Mouse (Mus musculus) intestine, embryonic 15.5 days (tissue): ENCODE data around the gene Ubfd1. TPM values are rescaled to one million over a fixed set of nuclear protein-coding genes. Genes with fewer than 3 reads are reported as not detected.
A peak's percentile ranks its signal among the peaks of the same experiment; 100 is the strongest.
"Not testable (repeated sequence)": the region's sequence is repeated elsewhere in the genome, so short reads cannot be mapped to it uniquely, and the experiment has no call there.

Experiments
- ATAC-seq: fragments of 200-750 bp; cut with Nextera tagmentation; 2 replicates; pipeline ENCODE4 v1.8.0; 2017; ENCODE audit warnings: moderate TSS enrichment, moderate library complexity
- H3K27ac ChIP-seq: fragments of 300-500 bp; sonication (generic); 2 replicates; pipeline ENCODE4 v1.5.1; 2015; ENCODE audit warnings: mild to moderate bottlenecking, inconsistent platforms
- H3K27me3 ChIP-seq: fragments of 300-500 bp; sonication (generic); replicated peaks from 2 replicates; pipeline ENCODE4 v1.6.1; 2015; ENCODE audit warnings: inconsistent platforms
- H3K36me3 ChIP-seq: fragments of 300-500 bp; sonication (generic); 2 replicates; pipeline ENCODE4 v1.6.1; 2015; ENCODE audit warnings: inconsistent platforms
- H3K4me1 ChIP-seq: fragments of 300-500 bp; sonication (generic); replicated peaks from 2 replicates; pipeline ENCODE4 v1.6.1; 2015; ENCODE audit warnings: inconsistent platforms
- H3K4me2 ChIP-seq: fragments of 300-500 bp; sonication (generic); replicated peaks from 2 replicates; pipeline ENCODE4 v1.6.1; 2015; ENCODE audit warnings: mild to moderate bottlenecking, inconsistent platforms
- H3K4me3 ChIP-seq: fragments of 300-500 bp; sonication (generic); replicated peaks from 2 replicates; pipeline ENCODE4 v1.5.1; 2015; ENCODE audit warnings: inconsistent platforms
- H3K9ac ChIP-seq: fragments of 300-500 bp; sonication (generic); 2 replicates; pipeline ENCODE4 v1.6.1; 2015; ENCODE audit warnings: inconsistent platforms
- H3K9me3 ChIP-seq: fragments of 300-500 bp; sonication (generic); 2 replicates; pipeline ENCODE4 v1.6.1; 2016; ENCODE audit warnings: inconsistent platforms
- whole genome bisulfite sequencing: fragments of 180-500 bp; shearing (Covaris S2); methylation state at CpG from one replicate; pipeline ENCODE4 v1.1.7; 2015; 5-methylcytosine and 5-hydroxymethylcytosine counted together
- polyA plus RNA-seq: library from polyadenylated mRNA; unstranded; fragments of >200 nt; fragmentation: Nextera tagmentation; extraction: Ambion mirVana; gene quantifications from 2 replicates; pipeline ENCODE4 v1.2.1, GENCODE M21; 2015

Ubfd1 gene
- polyA plus RNA-seq, 1 experiment from 2014 or later = 58.7 TPM

DNA sequence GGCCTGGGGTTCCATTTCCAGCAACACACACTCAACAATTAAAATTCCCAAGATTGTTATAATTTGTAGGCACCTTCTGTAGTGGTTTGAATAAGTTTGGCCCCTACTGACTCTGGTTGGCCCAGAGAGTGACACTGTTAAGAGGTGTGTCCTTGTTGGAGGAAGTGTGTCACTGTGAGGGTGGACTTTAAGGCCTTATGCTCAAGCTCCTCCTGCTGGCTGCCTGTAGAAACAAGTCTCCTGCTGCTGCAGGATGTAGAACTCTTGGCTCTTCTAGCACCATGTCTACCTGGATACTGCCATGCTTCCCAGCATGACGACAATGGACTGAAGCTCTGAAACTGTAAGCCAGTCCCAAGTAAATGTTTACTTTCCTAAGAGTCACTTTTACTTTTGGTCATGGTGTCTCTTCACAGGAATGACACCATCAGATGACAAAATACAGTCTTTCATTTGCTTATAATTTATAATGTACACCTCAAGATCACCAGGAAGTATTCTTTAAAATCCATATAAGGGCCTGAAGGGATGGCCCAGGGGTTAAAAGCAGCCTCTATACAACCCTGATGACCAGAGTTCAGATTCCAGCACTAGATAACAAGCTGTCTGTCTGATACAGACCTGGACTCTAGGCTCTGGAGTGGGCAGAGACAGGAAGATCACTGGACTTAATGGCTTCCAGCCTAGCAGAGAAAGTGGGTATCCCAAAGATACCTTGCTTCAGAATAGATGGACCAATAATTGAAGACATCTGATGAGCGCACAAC is 27.8 kb downstream of the Ubfd1 start:
- Histone ChIP-seq H3K27me3 (no peaks in the 10 kb centered on the region), H3K9ac (no peak overlapping the region), H3K4me1 (0 out of 2 replicates have a peak, but pooled peaks cover 3% of the 10 kb centered on the region), H3K9me3 (no peaks in the 10 kb centered on the region), H3K4me3 (no peak overlapping the region), H3K4me2 (no peak overlapping the region), H3K36me3 (peaks cover 47% of the 10 kb centered on the region), H3K27ac (no peak overlapping the region)
- 0 out of 2 replicates have a peak, but pooled peaks have one; percentile 21 for ATAC-seq
- WGBS = 94% methylated on average over 2 of the region's 2 CpGs

- H3K9ac ChIP-seq = no peak overlapping the region
- H3K36me3 ChIP-seq = peaks cover 27% of the 10 kb centered on the region
- H3K9me3 ChIP-seq = no peaks in the 10 kb centered on the region
- H3K27me3 ChIP-seq = no peaks in the 10 kb centered on the region
- no peak for ATAC-seq
- H3K4me1 ChIP-seq = peaks cover 9% of the 10 kb centered on the region
- WGBS = 83% methylated on average over 3 of the region's 3 CpGs
- no peak overlapping the region for H3K27ac ChIP-seq
- no peak overlapping the region for H3K4me2 ChIP-seq
- H3K4me3 ChIP-seq = no peak overlapping the region
Measured at GRCm38 (mm10) chr7:122098009-122098408, 31.0 kb downstream of the Ubfd1 start.

GRCm38 (mm10) chr7:122099222-122099621 is 32.2 kb downstream of the Ubfd1 start:
- H3K4me3 ChIP-seq = no peak overlapping the region
- no peak overlapping the region for H3K4me2 ChIP-seq
- H3K4me1 ChIP-seq = peaks cover 9% of the 10 kb centered on the region
- H3K9me3 ChIP-seq = no peaks in the 10 kb centered on the region
- ATAC-seq = no peak
- no peak overlapping the region for H3K9ac ChIP-seq
- H3K36me3 ChIP-seq = peaks cover 27% of the 10 kb centered on the region
- no peak overlapping the region for H3K27ac ChIP-seq
- no peaks in the 10 kb centered on the region for H3K27me3 ChIP-seq
- 49% methylated on average over 4 of the region's 4 CpGs for WGBS

- peak overlapping the region; percentile 60 for H3K27ac ChIP-seq
- peak overlapping the region; percentile 70 for H3K4me3 ChIP-seq
- not testable (repeated sequence) for H3K9me3 ChIP-seq, H3K4me1 ChIP-seq, H3K27me3 ChIP-seq
- H3K36me3 ChIP-seq = peaks cover 10% of the 10 kb centered on the region
- peak overlapping the region; percentile 76 for H3K4me2 ChIP-seq
- peak; percentile 82 for ATAC-seq
- WGBS = 6% methylated on average over 25 of the region's 28 CpGs
- peak overlapping the region; percentile 82 for H3K9ac ChIP-seq
Measured at GRCm38 (mm10) chr7:122101014-122101746, 34.2 kb downstream of the Ubfd1 start.

DNA sequence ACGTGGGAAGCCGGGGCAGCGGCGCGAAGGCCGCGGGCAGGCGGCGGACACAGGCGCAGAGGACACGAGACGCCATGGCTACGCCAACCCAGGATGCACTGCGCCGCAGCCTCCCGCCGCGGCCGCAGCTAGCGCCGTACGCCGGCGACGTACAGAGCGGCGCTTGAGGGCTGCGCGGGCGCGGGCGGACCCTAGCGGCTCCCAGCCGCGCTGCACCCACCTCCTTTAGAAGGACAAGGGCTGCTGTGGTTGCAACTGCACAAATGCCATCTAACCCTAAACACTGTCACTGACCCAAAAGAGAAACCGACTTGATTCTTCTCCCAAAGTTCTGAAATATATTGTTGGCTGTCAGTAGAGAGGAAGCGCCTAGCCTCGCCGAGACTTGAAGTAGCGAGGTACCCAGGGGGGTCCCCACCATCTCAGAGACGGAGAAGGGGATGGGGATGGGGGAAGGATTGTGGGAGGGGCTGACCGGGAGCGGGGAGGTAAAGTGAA is 34.8 kb downstream of the Ubfd1 start, which contains the start of gene Ndufab1:
Gene Ndufab1 (minus strand): TSS at position 140 of the 498 bp plus-strand sequence.
- WGBS = under 1% methylated on average over 32 of the region's 43 CpGs
- Histone ChIP-seq H3K27me3 (no peaks in the 10 kb centered on the region), H3K27ac (peak within 1 kb of the TSS; percentile 60)

DNA sequence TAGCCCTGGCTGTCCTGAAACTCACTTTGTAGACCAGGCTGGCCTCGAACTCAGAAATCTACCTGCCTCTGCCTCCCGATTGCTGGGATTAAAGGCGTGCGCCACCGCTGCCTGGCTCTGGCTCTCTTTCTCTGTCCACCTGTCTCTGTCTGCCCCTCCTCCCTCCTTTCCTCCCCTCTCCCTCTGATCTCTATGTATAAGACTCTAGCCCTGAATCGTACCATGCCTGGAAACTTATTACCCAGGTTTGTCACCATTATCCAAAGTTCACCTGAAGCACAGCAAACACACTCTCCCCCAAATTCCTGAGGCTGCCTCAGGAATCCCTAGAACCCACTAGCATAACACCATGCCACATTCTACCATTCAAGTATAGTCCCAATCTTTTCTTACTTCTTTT is 41.2 kb downstream of the Ubfd1 start:
- no peak for ATAC-seq
- Histone ChIP-seq H3K4me1 (no peaks in the 10 kb centered on the region), H3K27me3 (no peaks in the 10 kb centered on the region), H3K9me3 (no peaks in the 10 kb centered on the region), H3K27ac (no peak overlapping the region), H3K9ac (no peak overlapping the region), H3K36me3 (peaks cover 3% of the 10 kb centered on the region), H3K4me2 (no peak overlapping the region), H3K4me3 (no peak overlapping the region)
- 89% methylated on average over 6 of the region's 6 CpGs for WGBS

More for the DNA sequence above, 34.8 kb downstream of the Ubfd1 start, which contains the start of gene Ndufab1:
- H3K4me1 ChIP-seq = peaks cover 9% of the 10 kb centered on the region
- H3K9ac ChIP-seq = peak within 1 kb of the TSS; percentile 82
- peak; percentile 99 for ATAC-seq
- H3K4me3 ChIP-seq = peak within 1 kb of the TSS; percentile 70
- H3K4me2 ChIP-seq = peak within 1 kb of the TSS; percentile 76
- no peaks in the 10 kb centered on the region for H3K9me3 ChIP-seq
- 0 out of 2 replicates have a peak, but pooled peaks cover 4% of the 10 kb centered on the region for H3K36me3 ChIP-seq

- H3K4me2 ChIP-seq = no peak overlapping the region
- H3K9ac ChIP-seq = no peak overlapping the region
- H3K9me3 ChIP-seq = no peaks in the 10 kb centered on the region
- 84% methylated on average over 4 of the region's 4 CpGs for WGBS
- no peaks in the 10 kb centered on the region for H3K27me3 ChIP-seq
- H3K4me1 ChIP-seq = no peaks in the 10 kb centered on the region
- H3K27ac ChIP-seq = no peak overlapping the region
- no peak overlapping the region for H3K4me3 ChIP-seq
- no peak for ATAC-seq
- H3K36me3 ChIP-seq = peaks cover 14% of the 10 kb centered on the region; the same call in 1 of the 2 replicates
Measured at GRCm38 (mm10) chr7:122123518-122123917, 56.5 kb downstream of the Ubfd1 start.

DNA sequence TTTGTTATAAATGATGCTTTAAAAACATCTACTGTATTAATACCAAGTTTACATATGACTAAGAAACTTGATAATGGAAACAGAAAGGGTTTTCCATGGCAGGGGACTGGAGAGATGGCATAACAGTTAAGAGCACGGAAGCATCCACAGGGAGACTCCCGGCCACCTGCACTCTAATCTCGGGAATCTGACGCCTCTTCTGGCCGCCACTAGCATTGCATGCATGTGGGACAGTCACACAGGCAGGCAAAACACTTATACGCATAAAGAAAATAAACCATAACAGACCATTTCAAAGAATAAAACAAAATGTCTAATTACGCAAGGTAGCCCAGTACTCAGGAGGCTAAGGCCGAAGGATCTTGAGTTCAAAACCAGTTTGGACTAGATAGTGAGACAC is 58.7 kb downstream of the Ubfd1 start:
- peaks cover 14% of the 10 kb centered on the region; the same call in 1 of the 2 replicates for H3K36me3 ChIP-seq
- H3K27ac ChIP-seq = no peak overlapping the region
- no peaks in the 10 kb centered on the region for H3K27me3 ChIP-seq
- no peak for ATAC-seq
- H3K9ac ChIP-seq = no peak overlapping the region
- H3K9me3 ChIP-seq = no peaks in the 10 kb centered on the region
- H3K4me3 ChIP-seq = no peak overlapping the region
- no peaks in the 10 kb centered on the region for H3K4me1 ChIP-seq
- no peak overlapping the region for H3K4me2 ChIP-seq
- WGBS = 80% methylated on average over 8 of the region's 8 CpGs

- H3K4me3 ChIP-seq = no peak overlapping the region
- ATAC-seq = no peak
- 94% methylated on average over 11 of the region's 11 CpGs for WGBS
- H3K4me2 ChIP-seq = no peak overlapping the region
- H3K4me1 ChIP-seq = no peaks in the 10 kb centered on the region
- H3K9ac ChIP-seq = no peak overlapping the region
- H3K27ac ChIP-seq = no peak overlapping the region
- peaks cover 14% of the 10 kb centered on the region; the same call in 1 of the 2 replicates for H3K36me3 ChIP-seq
- no peaks in the 10 kb centered on the region for H3K27me3 ChIP-seq
- no peaks in the 10 kb centered on the region for H3K9me3 ChIP-seq
Measured at GRCm38 (mm10) chr7:122126946-122127345, 60.0 kb downstream of the Ubfd1 start.

Other genes with a start within 250 kb of the Ubfd1 start
- gene Scnn1b, start 202.1 kb upstream of the Ubfd1 start, polyA plus RNA-seq = 0.30 and 0.48 TPM in 2 replicates
- 18.0 and 21.8 TPM in 2 replicates for gene Cog7, start 85.5 kb upstream of the Ubfd1 start, polyA plus RNA-seq
- gene Gga2, start 46.0 kb upstream of the Ubfd1 start, polyA plus RNA-seq = 121 and 123 TPM in 2 replicates
- gene Ears2, start 88 bp downstream of the Ubfd1 start, polyA plus RNA-seq = 21.4 and 22.3 TPM in 2 replicates
- gene Ndufab1, start 34.7 kb downstream of the Ubfd1 start, polyA plus RNA-seq = 907 and 931 TPM in 2 replicates
- 12.2 and 14.4 TPM in 2 replicates for gene Palb2, start 65.8 kb downstream of the Ubfd1 start, polyA plus RNA-seq
- gene Dctn5, start 65.9 kb downstream of the Ubfd1 start, polyA plus RNA-seq = 112 and 121 TPM in 2 replicates
- 113 and 122 TPM in 2 replicates for gene Plk1, start 92.3 kb downstream of the Ubfd1 start, polyA plus RNA-seq
- 4.8 and 6.2 TPM in 2 replicates for gene Ern2, start 119.0 kb downstream of the Ubfd1 start, polyA plus RNA-seq
- 5.7 and 5.8 TPM in 2 replicates for gene Chp2, start 152.3 kb downstream of the Ubfd1 start, polyA plus RNA-seq
- 11.5 and 12.3 TPM in 2 replicates for gene Prkcb, start 221.6 kb downstream of the Ubfd1 start, polyA plus RNA-seq